Mouse (Mus musculus) brain, embryonic 14.5 days (tissue): ENCODE measurements around the gene Gm45713.

ENCODE experiments used
- CTCF ChIP-seq: fragments of 200-500 bp; IDR thresholded peaks from 2 replicates; pipeline ENCODE4 v1.5.1; 2012; ENCODE audit warnings: inconsistent platforms, mild to moderate bottlenecking, moderate library complexity, borderline replicate concordance; ENCODE audit not compliant: insufficient read depth, insufficient read length; ENCODE audit errors: extremely low read depth
- POLR2A ChIP-seq: fragments of 200-500 bp; IDR thresholded peaks from 2 replicates; pipeline ENCODE4 v1.6.1; 2012; ENCODE audit warnings: mild to moderate bottlenecking, inconsistent platforms, borderline replicate concordance; ENCODE audit not compliant: poor library complexity, insufficient read depth, insufficient read length, severe bottlenecking; ENCODE audit errors: extremely low read depth

DNA sequence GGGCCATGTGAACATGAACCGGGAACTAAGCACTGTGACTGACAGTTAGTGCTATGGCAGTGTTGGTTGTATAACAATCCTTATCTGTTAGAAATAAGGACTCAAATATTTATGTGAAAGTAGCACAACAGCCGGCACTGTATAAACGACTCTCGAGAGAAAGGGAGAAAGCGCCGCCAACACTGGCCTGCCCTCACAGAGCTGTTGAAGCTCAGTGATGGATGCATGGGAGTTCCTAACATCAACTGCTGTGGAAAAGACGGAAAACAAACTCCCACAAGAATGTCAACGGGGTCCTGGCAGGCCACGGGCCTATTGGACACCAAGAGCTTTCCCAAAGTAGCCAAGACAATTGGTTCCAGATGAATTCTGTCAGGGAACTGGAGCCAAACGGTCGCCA is 15.3 kb upstream of the Gm45713 start:
- TF ChIP-seq CTCF (no peak), POLR2A (no peak)
